Mouse (Mus musculus): ENCODE data around the gene Gm8909.
"Not testable (repeated sequence)": the region's sequence is repeated elsewhere in the genome, so short reads cannot be mapped to it uniquely, and the experiment has no call there.

GRCm38 (mm10) chr17:36136299-36136848 lies 32.0 kb downstream of the Gm8909 start:
- TF ChIP-seq POLR2A (IDR thresholded peaks at IDR 0.05; ENCODE audit: low read depth, low read length); CTCF (IDR thresholded peaks at IDR 0.05; ENCODE audit: extremely low read depth, insufficient read depth, insufficient read length, insufficient replicate concordance): not testable (repeated sequence)
